Mouse (Mus musculus): ENCODE results near the gene Wdr20.
"Not testable (repeated sequence)": the region's sequence is repeated elsewhere in the genome, so short reads cannot be mapped to it uniquely, and the experiment has no call there.

- TF ChIP-seq CTCF (IDR thresholded peaks at IDR 0.05; ENCODE audit: low read depth, low read length); GATA1 (IDR thresholded peaks at IDR 0.05; ENCODE audit: borderline replicate concordance, low read length); POLR2AphosphoS5 (IDR thresholded peaks at IDR 0.05; ENCODE audit: insufficient replicate concordance, low read depth, low read length); TAL1 (conservative IDR thresholded peaks at IDR 0.05; ENCODE audit: low read depth, low read length): not testable (repeated sequence)
These were observed 32.3 kb upstream of the Wdr20 start for GRCm38 (mm10) chr12:110705419-110705818.
